Mouse (Mus musculus) limb, embryonic 13.5 days (tissue): ENCODE results near the gene 0610010K14Rik. TPM values are rescaled to one million over a fixed set of nuclear protein-coding genes. Genes with fewer than 3 reads are reported as not detected.

Source experiments
- ATAC-seq: fragments of 200-750 bp; cut with Nextera tagmentation; 2 replicates; pipeline ENCODE4 v1.8.0; 2017; ENCODE audit warnings: low read depth, moderate number of reproducible peaks, moderate TSS enrichment; ENCODE audit not compliant: low FRiP score
- H3K27ac ChIP-seq: fragments of 300-500 bp; sonication (generic); 2 replicates; pipeline ENCODE4 v1.5.1; 2015; ENCODE audit warnings: inconsistent platforms, mild to moderate bottlenecking, moderate library complexity
- H3K27me3 ChIP-seq: fragments of 300-500 bp; sonication (generic); 2 replicates; pipeline ENCODE4 v1.6.1; 2015; ENCODE audit warnings: mild to moderate bottlenecking, inconsistent platforms
- H3K36me3 ChIP-seq: fragments of 300-500 bp; sonication (generic); 2 replicates; pipeline ENCODE4 v1.6.1; 2015; ENCODE audit warnings: inconsistent platforms, mild to moderate bottlenecking, moderate library complexity
- H3K4me1 ChIP-seq: fragments of 300-500 bp; sonication (generic); 2 replicates; pipeline ENCODE4 v1.6.1; 2015; ENCODE audit warnings: inconsistent platforms
- H3K4me2 ChIP-seq: fragments of 300-500 bp; sonication (generic); replicated peaks from 2 replicates; pipeline ENCODE4 v1.6.1; 2015; ENCODE audit warnings: inconsistent platforms, mild to moderate bottlenecking, moderate library complexity
- H3K4me3 ChIP-seq: fragments of 300-500 bp; sonication (generic); 2 replicates; pipeline ENCODE4 v1.5.1; 2015; ENCODE audit warnings: moderate library complexity, mild to moderate bottlenecking, inconsistent platforms
- H3K9ac ChIP-seq: fragments of 300-500 bp; sonication (generic); 2 replicates; pipeline ENCODE4 v1.6.1; 2015; ENCODE audit warnings: mild to moderate bottlenecking, inconsistent platforms
- H3K9me3 ChIP-seq: fragments of 300-500 bp; sonication (generic); 2 replicates; pipeline ENCODE4 v1.6.1; 2016; ENCODE audit warnings: inconsistent platforms
- WGBS: fragments of 180-500 bp; shearing (Covaris S2); methylation state at CpG from one replicate; pipeline ENCODE4 v1.1.7; 2015; 5-methylcytosine and 5-hydroxymethylcytosine counted together
- polyA plus RNA-seq: library from polyadenylated mRNA; unstranded; fragments of >200 nt; fragmentation: Nextera tagmentation; extraction: Ambion mirVana; gene quantifications from 2 replicates; pipeline ENCODE4 v1.2.1, GENCODE M21; 2015

Gene 0610010K14Rik
- polyA plus RNA-seq, 1 experiment from 2014 or later: 209 TPM

GRCm38 (mm10) chr11:70212423-70212822 lies 25.3 kb downstream of the 0610010K14Rik start, which contains the start of gene Slc16a11:
Gene Slc16a11, plus strand, starts transcription at chr11:70212752.
- peaks cover 61% of the 10 kb centered on the region for H3K27me3 ChIP-seq

DNA sequence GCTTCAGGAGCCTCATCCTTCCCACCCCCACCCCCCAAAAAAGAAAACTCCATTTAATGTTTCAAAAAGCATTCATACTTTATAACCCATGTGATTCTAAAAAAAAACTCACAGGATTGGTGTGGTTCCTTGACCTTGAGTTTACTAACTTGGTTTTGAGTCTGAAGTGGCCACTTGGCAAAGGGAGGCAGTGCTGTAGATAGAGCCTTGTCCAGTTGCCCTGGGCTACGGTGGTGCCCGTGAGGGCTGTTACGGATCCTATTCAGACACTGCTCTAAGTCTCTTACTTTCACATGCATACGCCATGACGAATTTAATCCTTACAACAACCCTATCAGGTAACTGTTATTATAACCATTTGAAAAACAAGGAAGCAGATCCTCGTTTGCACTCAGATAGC lies 25.7 kb downstream of the 0610010K14Rik start:
- ATAC-seq: no peak
- peaks cover 56% of the 10 kb centered on the region for H3K27me3 ChIP-seq
- WGBS: 80% methylated on average over 6 of the region's 6 CpGs

More at GRCm38 (mm10) chr11:70212423-70212822, 25.3 kb downstream of the 0610010K14Rik start, which contains the start of gene Slc16a11:
- Histone ChIP-seq H3K9me3 (no peaks in the 10 kb centered on the region), H3K4me2 (peak within 1 kb of the TSS; percentile 71), H3K27ac (no peak within 1 kb of the TSS), H3K4me1 (peaks cover 24% of the 10 kb centered on the region), H3K36me3 (no peaks in the 10 kb centered on the region), H3K4me3 (peak within 1 kb of the TSS; percentile 41), H3K9ac (no peak within 1 kb of the TSS)
- 61% methylated on average over 6 of the region's 6 CpGs for WGBS
- no peak for ATAC-seq

DNA sequence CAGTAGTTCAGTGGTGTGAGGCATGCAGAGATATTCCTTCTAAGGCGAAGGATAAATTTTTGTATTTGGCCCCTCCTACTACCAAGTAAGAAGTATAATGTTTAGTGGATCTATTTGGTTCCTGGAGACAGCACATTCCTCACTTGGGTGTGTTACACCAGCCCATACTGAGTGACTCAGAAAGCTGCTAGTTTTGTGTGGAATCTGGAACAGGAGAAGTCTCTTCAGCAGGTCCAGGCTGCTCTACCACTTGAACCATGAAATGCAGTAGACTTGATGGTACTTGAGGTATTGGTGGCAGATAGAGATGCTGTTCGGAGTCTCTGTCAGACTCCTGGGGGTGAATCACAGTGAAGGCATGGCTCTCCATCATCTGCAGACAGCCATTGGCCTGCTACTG lies 27.0 kb downstream of the 0610010K14Rik start:
- peaks cover 43% of the 10 kb centered on the region for H3K27me3 ChIP-seq
- 84% methylated on average over 2 of the region's 2 CpGs for WGBS

More for the DNA sequence above, 25.7 kb downstream of the 0610010K14Rik start:
- H3K27ac ChIP-seq: no peak overlapping the region
- no peaks in the 10 kb centered on the region for H3K36me3 ChIP-seq
- no peak overlapping the region for H3K4me2 ChIP-seq
- no peaks in the 10 kb centered on the region for H3K9me3 ChIP-seq
- no peak overlapping the region for H3K4me3 ChIP-seq
- peaks cover 24% of the 10 kb centered on the region for H3K4me1 ChIP-seq
- H3K9ac ChIP-seq: no peak overlapping the region

GRCm38 (mm10) chr11:70208778-70209388 lies 28.8 kb downstream of the 0610010K14Rik start:
- no peak overlapping the region for H3K9ac ChIP-seq
- WGBS: 67% methylated on average over 5 of the region's 5 CpGs
- no peaks in the 10 kb centered on the region for H3K9me3 ChIP-seq
- peaks cover 5% of the 10 kb centered on the region for H3K4me1 ChIP-seq
- no peak overlapping the region for H3K27ac ChIP-seq
- no peak overlapping the region for H3K4me3 ChIP-seq
- H3K4me2 ChIP-seq: no peak overlapping the region
- H3K36me3 ChIP-seq: no peaks in the 10 kb centered on the region
- peaks cover 25% of the 10 kb centered on the region for H3K27me3 ChIP-seq
- ATAC-seq: no peak

More for the DNA sequence above, 27.0 kb downstream of the 0610010K14Rik start:
- H3K4me1 ChIP-seq: peaks cover 23% of the 10 kb centered on the region
- no peak for ATAC-seq
- H3K36me3 ChIP-seq: no peaks in the 10 kb centered on the region
- no peak overlapping the region for H3K4me3 ChIP-seq
- H3K27ac ChIP-seq: no peak overlapping the region
- H3K9ac ChIP-seq: no peak overlapping the region
- no peak overlapping the region for H3K4me2 ChIP-seq
- no peaks in the 10 kb centered on the region for H3K9me3 ChIP-seq

DNA sequence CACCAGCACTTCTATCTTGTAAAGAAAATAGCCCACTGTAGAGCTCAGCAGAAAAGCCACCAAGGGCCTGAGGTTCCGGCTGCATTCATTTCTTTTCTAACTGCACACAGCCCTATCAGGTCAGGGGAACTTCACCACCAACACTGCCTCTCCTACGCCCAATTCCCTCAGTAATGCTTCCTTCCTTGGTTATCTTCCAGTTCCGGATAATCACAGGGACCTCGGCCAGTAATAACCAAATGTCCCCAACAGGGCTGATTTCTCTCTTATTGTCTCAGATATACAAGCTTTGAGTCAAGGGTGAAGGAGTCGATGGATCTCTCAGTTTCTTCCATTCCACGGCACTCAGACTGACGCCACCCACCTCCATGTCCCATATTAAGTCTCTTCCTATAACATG lies 30.4 kb downstream of the 0610010K14Rik start:
- peaks cover 11% of the 10 kb centered on the region for H3K27me3 ChIP-seq
- WGBS: 80% methylated on average over 7 of the region's 7 CpGs
- H3K27ac ChIP-seq: no peak overlapping the region
- no peaks in the 10 kb centered on the region for H3K4me1 ChIP-seq
- no peak overlapping the region for H3K4me3 ChIP-seq
- ATAC-seq: no peak
- H3K9ac ChIP-seq: no peak overlapping the region
- no peak overlapping the region for H3K4me2 ChIP-seq
- no peaks in the 10 kb centered on the region for H3K9me3 ChIP-seq
- no peaks in the 10 kb centered on the region for H3K36me3 ChIP-seq

DNA sequence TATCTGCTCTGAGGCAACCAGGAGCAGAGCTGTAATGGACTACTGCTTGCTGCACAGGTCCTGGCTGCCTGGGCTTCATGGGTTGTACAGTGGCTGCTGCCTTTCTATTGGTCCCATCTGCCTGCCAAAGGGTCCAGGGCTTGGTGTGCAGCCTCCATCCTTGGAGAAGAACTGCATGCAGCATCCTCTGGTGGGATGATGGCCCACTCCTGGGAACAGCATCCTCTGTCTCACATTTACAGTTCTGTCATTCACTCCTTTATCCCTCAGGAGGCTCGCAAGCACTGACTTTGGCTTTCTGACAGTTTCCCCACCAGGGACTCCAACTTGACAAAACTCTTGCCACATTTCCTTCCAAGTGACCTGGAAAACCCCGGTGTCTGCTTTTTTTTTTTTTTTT lies 30.9 kb downstream of the 0610010K14Rik start:
- Histone ChIP-seq H3K36me3 (no peaks in the 10 kb centered on the region), H3K4me2 (no peak overlapping the region), H3K9me3 (no peaks in the 10 kb centered on the region), H3K4me1 (no peaks in the 10 kb centered on the region), H3K9ac (no peak overlapping the region), H3K4me3 (no peak overlapping the region), H3K27ac (no peak overlapping the region), H3K27me3 (0 out of 2 replicates have a peak, but pooled peaks cover 7% of the 10 kb centered on the region)
- ATAC-seq: no peak
- WGBS: 88% methylated on average over 2 of the region's 2 CpGs

GRCm38 (mm10) chr11:70201691-70202090 lies 36.0 kb downstream of the 0610010K14Rik start:
- H3K36me3 ChIP-seq: no peaks in the 10 kb centered on the region
- no peak overlapping the region for H3K27ac ChIP-seq
- H3K4me3 ChIP-seq: no peak overlapping the region
- H3K27me3 ChIP-seq: no peaks in the 10 kb centered on the region
- no peak overlapping the region for H3K9ac ChIP-seq
- no peaks in the 10 kb centered on the region for H3K4me1 ChIP-seq
- no peaks in the 10 kb centered on the region for H3K9me3 ChIP-seq
- ATAC-seq: no peak
- 35% methylated on average over 5 of the region's 5 CpGs for WGBS
- no peak overlapping the region for H3K4me2 ChIP-seq

DNA sequence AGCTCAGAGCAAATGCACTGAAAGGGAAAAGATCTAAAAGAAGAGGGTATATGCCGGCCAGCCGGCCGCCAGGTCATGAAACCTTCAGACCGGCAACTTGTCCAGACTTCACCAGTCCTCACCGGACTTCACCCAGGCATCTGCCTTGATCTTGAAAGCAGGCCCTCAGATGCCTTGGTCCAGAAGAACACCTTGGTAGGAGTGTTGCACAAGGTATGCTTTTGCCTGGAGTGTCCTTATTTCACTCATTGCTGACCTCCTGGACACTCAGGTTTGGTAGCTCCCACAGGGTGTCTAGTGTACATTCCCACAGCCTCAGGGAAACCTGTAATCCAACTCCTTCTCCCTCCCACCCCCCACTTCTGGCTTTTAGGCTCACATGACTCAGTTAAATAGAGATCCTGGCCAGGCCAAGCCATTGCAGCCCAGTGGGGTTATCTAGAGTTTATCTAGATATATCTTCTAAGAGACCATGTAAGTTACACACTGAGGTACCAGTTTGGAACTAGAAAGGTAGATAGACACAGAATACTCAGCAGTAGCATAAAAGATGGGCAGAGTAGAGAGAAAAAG lies 37.6 kb downstream of the 0610010K14Rik start:
- no peak for ATAC-seq
- H3K36me3 ChIP-seq: no peaks in the 10 kb centered on the region
- 84% methylated on average over 5 of the region's 5 CpGs for WGBS
- no peak overlapping the region for H3K4me2 ChIP-seq
- no peak overlapping the region for H3K27ac ChIP-seq
- H3K4me1 ChIP-seq: no peaks in the 10 kb centered on the region
- H3K27me3 ChIP-seq: no peaks in the 10 kb centered on the region
- no peak overlapping the region for H3K4me3 ChIP-seq
- 0 out of 2 replicates have a peak, but pooled peaks cover 5% of the 10 kb centered on the region for H3K9me3 ChIP-seq
- 0 out of 2 replicates have a peak overlapping the region, but pooled peaks have one; percentile 26 for H3K9ac ChIP-seq

DNA sequence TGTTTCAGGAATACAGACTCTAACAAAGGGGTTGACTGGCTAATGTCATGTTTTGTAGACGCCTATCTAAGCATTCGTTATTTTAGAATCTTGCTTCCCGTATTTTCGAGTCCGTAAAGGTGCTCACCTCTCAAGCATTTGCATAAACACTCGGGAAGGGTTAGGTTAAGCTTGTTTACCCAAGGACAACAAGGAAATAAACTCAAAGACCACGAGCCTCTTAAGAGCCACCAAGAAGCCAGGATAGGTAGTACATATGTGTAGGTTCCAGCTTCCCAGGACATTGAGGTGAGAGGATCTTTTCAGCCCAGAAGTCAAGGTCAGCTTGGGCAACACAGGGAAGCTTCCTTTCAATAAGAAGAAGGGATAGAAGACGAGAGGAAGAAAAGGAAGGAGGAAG lies 38.6 kb downstream of the 0610010K14Rik start:
- Histone ChIP-seq H3K27ac (no peak overlapping the region), H3K36me3 (no peaks in the 10 kb centered on the region), H3K4me1 (no peaks in the 10 kb centered on the region), H3K4me2 (no peak overlapping the region), H3K9ac (no peak overlapping the region), H3K4me3 (no peak overlapping the region), H3K27me3 (no peaks in the 10 kb centered on the region), H3K9me3 (0 out of 2 replicates have a peak, but pooled peaks cover 5% of the 10 kb centered on the region)
- ATAC-seq: no peak
- 80% methylated on average over 8 of the region's 8 CpGs for WGBS

GRCm38 (mm10) chr11:70198332-70198731 lies 39.4 kb downstream of the 0610010K14Rik start:
- H3K27me3 ChIP-seq: no peaks in the 10 kb centered on the region
- 86% methylated on average over 3 of the region's 3 CpGs for WGBS
- ATAC-seq: no peak

GRCm38 (mm10) chr11:70193354-70194285 lies 44.1 kb downstream of the 0610010K14Rik start:
- 50% methylated on average over 11 of the region's 11 CpGs for WGBS
- Histone ChIP-seq H3K27me3 (no peaks in the 10 kb centered on the region), H3K4me1 (peaks cover 6% of the 10 kb centered on the region; the same call in 1 of the 2 replicates), H3K36me3 (no peaks in the 10 kb centered on the region), H3K4me3 (no peak overlapping the region), H3K9me3 (0 out of 2 replicates have a peak, but pooled peaks cover 5% of the 10 kb centered on the region), H3K4me2 (no peak overlapping the region), H3K9ac (no peak overlapping the region), H3K27ac (no peak overlapping the region)
- ATAC-seq: no peak

More at GRCm38 (mm10) chr11:70198332-70198731, 39.4 kb downstream of the 0610010K14Rik start:
- Histone ChIP-seq H3K4me3 (no peak overlapping the region), H3K9ac (no peak overlapping the region), H3K4me1 (peaks cover 6% of the 10 kb centered on the region; the same call in 1 of the 2 replicates), H3K9me3 (0 out of 2 replicates have a peak, but pooled peaks cover 5% of the 10 kb centered on the region), H3K27ac (no peak overlapping the region), H3K4me2 (no peak overlapping the region), H3K36me3 (no peaks in the 10 kb centered on the region)
